Mouse (Mus musculus): Measurements from ENCODE around the gene Gipr. TPM values are rescaled to one million over a fixed set of nuclear protein-coding genes. Genes with fewer than 3 reads are reported as not detected.
"Not testable (repeated sequence)": the region's sequence is repeated elsewhere in the genome, so short reads cannot be mapped to it uniquely, and the experiment has no call there.

Gene Gipr
- polyA plus RNA-seq, 2 experiments, result 0.10 to 0.16 TPM

DNA sequence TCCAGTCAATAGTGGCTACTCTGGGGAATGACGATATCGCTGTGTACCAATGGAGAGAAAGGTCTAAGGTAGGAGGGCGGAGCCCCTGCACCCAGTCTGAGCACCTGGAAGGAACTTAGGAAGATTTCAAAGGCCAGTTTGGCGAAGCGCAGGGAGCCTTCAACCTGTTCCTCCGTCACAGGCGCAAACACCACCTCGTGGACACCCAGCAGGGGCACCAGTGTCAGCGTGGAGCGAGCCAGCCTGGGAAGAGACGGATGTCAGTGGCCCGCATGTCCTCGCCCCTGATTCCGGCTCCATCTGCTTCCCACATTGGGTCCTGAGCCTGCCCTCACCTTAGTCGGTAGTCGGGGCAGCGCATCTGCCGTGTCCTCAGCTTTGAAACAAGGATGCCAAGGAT is 6.5 kb downstream of the Gipr start:
- TF ChIP-seq CTCF (IDR thresholded peaks at IDR 0.05; ENCODE audit: low read depth), result no peak
- no peak for TF ChIP-seq EP300 (IDR thresholded peaks at IDR 0.05; ENCODE audit: low read depth)
- Histone ChIP-seq H3K9ac (replicated peaks) (no peak overlapping the region), H3K4me2 (ENCODE audit: low read depth) (peak overlapping the region; percentile 66), H3K9me3 (ENCODE audit: control insufficient read depth, low read length) (no peaks in the 10 kb centered on the region), H3K27ac (no peak overlapping the region), H3K4me3 (ENCODE audit: insufficient read depth in 1 of 2, low read depth in 2 of 2, low read length in 2 of 2) (no peak overlapping the region), H3K4me1 (replicated peaks; ENCODE audit: control insufficient read depth in 2 of 2, insufficient read depth in 2 of 2, low read length in 1 of 2) (peaks cover 3 to 15% of the 10 kb centered on the region in 2 experiments), H3K36me3 (replicated peaks; ENCODE audit: control insufficient read depth, insufficient read depth, low read depth) (no peaks in the 10 kb centered on the region), H3K27me3 (ENCODE audit: control insufficient read depth, insufficient read depth, low read length) (peaks cover 7% of the 10 kb centered on the region)
- ATAC-seq (ENCODE audit: insufficient read depth), result no peak
- 13% methylated on average over 18 of the region's 18 CpGs for WGBS (ENCODE audit: insufficient replicate concordance)
- DNase-seq (ENCODE audit: low read depth in 3 of 3, low spot score in 3 of 3), result no peak

DNA sequence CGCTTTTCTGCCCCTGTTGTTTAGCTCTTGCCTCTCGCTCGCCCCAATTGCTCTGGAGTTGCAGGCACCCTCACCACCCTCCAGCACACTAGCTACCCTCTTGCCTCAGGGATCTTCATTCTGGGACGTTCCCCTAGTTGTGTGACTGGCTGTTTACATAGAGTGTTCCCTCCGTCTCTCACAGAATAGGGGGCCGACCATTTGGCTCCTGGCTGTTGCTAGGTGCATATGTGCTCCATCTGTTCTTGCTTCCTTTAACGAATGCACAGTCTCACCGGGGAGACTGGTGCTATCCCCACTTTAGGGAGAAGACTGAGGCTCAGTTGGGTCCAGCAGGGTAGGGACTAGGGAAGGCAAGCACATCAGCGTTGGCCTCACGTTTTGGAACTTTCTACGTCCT is 7.3 kb downstream of the Gipr start:
- Histone ChIP-seq H3K27me3 (ENCODE audit: control insufficient read depth, insufficient read depth, low read length) (peaks cover 7% of the 10 kb centered on the region), H3K27ac (no peak overlapping the region), H3K4me1 (replicated peaks; ENCODE audit: control insufficient read depth in 2 of 2, insufficient read depth in 2 of 2, low read length in 1 of 2) (peaks cover 0 to 9% of the 10 kb centered on the region in 2 experiments; a peak in 3 of 4 replicates), H3K9ac (replicated peaks) (no peak overlapping the region), H3K4me3 (ENCODE audit: insufficient read depth in 1 of 2, low read depth in 2 of 2, low read length in 2 of 2) (no peak overlapping the region), H3K9me3 (ENCODE audit: control insufficient read depth, low read length) (no peaks in the 10 kb centered on the region), H3K36me3 (replicated peaks; ENCODE audit: control insufficient read depth, insufficient read depth, low read depth) (peaks cover 3% of the 10 kb centered on the region; the same call in 1 of the 2 replicates), H3K4me2 (ENCODE audit: low read depth) (no peak overlapping the region)
- TF ChIP-seq EP300 (IDR thresholded peaks at IDR 0.05; ENCODE audit: low read depth) (no peak), CTCF (IDR thresholded peaks at IDR 0.05; ENCODE audit: low read depth) (no peak)
- ATAC-seq (ENCODE audit: insufficient read depth) (no peak), DNase-seq (ENCODE audit: low read depth in 3 of 3, low spot score in 3 of 3) (no peak)
- WGBS (ENCODE audit: insufficient replicate concordance), result 65% methylated on average over 11 of the region's 11 CpGs

DNA sequence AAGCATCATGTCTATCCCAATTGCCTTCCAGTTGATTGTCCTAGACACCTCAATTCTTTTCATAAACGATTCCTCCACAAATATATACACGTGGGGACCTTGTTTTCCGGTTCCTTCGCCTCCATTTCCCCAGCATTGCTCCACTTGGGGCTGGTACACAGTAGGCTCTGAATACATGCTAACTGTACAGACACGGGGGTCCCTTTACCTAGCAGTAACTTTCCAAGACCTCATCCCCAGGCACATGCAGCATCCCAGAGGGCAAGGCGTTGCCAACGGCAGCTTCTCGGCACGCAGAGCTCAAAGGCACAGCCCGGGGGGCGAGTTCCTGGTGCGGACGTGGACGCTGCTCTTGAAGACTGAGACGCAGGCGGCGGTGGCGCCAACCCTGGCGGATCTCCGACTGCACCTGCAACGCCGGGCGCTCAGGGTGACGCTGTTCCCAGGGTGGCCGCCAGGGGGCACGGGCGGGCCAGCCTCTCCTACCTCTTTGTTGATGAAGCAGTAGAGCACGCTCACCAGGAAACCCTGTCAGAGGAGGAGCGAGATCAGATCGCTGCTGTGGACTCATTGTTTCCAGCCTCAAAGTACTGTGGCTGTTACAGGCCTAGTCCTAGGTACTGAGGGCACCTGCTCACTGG is 8.6 kb downstream of the Gipr start:
- peak in 2 of 3 experiments; percentile 44 to 50 for DNase-seq (ENCODE audit: low read depth in 3 of 3, low spot score in 3 of 3)
- no peak overlapping the region for H3K9ac ChIP-seq (replicated peaks)
- no peak overlapping the region for H3K4me3 ChIP-seq (ENCODE audit: insufficient read depth in 1 of 2, low read depth in 2 of 2, low read length in 2 of 2)
- H3K36me3 ChIP-seq (replicated peaks; ENCODE audit: control insufficient read depth, insufficient read depth, low read depth), result peaks cover 8% of the 10 kb centered on the region; the same call in 1 of the 2 replicates
- peak; percentile 68; the same call in 1 of the 2 replicates for ATAC-seq (ENCODE audit: insufficient read depth)
- no peak overlapping the region for H3K27ac ChIP-seq
- no peak overlapping the region for H3K4me2 ChIP-seq (ENCODE audit: low read depth)
- H3K9me3 ChIP-seq (ENCODE audit: control insufficient read depth, low read length), result no peaks in the 10 kb centered on the region
- H3K4me1 ChIP-seq (replicated peaks; ENCODE audit: control insufficient read depth in 2 of 2, insufficient read depth in 2 of 2, low read length in 1 of 2), result peaks cover 0 to 9% of the 10 kb centered on the region in 2 experiments; a peak in 3 of 4 replicates
- H3K27me3 ChIP-seq (ENCODE audit: control insufficient read depth, insufficient read depth, low read length), result peaks cover 7% of the 10 kb centered on the region
- TF ChIP-seq CTCF (IDR thresholded peaks at IDR 0.05; ENCODE audit: low read depth) (peak; percentile 98), EP300 (IDR thresholded peaks at IDR 0.05; ENCODE audit: low read depth) (no peak)
- WGBS (ENCODE audit: insufficient replicate concordance), result 4% methylated on average over 30 of the region's 30 CpGs

DNA sequence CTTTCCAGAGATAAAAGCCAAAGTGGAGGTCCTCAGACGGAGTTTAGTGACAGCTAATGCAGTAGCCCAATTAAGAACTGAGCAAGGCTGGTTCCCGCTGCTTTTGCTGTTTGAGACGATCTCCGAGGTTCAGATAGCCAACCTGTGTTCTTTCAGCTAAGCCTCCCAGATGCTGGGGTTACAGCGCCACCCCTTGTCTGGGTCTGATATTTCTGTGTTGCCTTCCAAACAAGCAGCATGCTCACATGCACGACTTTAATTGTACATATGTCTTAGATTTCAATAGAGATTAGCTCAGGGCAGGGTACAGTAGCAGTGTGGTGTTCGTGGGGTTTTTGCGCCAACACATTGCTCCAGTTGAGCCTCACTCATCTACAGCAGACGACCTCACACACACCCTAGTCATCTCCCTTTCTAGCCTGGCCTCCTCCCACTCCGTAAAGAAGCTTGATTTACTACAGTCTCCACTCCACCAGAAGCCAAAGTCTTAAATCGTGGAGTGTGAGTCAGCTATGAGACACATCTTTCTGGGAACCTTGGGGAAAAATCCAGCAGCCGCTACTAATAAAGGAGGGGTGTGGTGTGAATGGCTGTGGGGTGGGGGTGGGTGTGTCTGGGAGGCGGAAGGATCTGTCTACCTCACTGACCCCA is 10.0 kb downstream of the Gipr start:
- Histone ChIP-seq H3K9me3 (ENCODE audit: control insufficient read depth, low read length) (no peaks in the 10 kb centered on the region), H3K27me3 (ENCODE audit: control insufficient read depth, insufficient read depth, low read length) (peaks cover 7% of the 10 kb centered on the region), H3K9ac (replicated peaks) (no peak overlapping the region), H3K4me1 (replicated peaks; ENCODE audit: control insufficient read depth in 2 of 2, insufficient read depth in 2 of 2, low read length in 1 of 2) (peaks cover 0 to 8% of the 10 kb centered on the region in 2 experiments; a peak in 3 of 4 replicates), H3K36me3 (replicated peaks; ENCODE audit: control insufficient read depth, insufficient read depth, low read depth) (peaks cover 17% of the 10 kb centered on the region), H3K4me3 (ENCODE audit: insufficient read depth in 1 of 2, low read depth in 2 of 2, low read length in 2 of 2) (no peak overlapping the region), H3K4me2 (ENCODE audit: low read depth) (no peak overlapping the region), H3K27ac (no peak overlapping the region)
- 47% methylated on average over 13 of the region's 13 CpGs for WGBS (ENCODE audit: insufficient replicate concordance)
- ATAC-seq (ENCODE audit: insufficient read depth) (no peak), DNase-seq (ENCODE audit: low read depth in 3 of 3, low spot score in 3 of 3) (no peak)
- TF ChIP-seq EP300 (IDR thresholded peaks at IDR 0.05; ENCODE audit: low read depth) (no peak), CTCF (IDR thresholded peaks at IDR 0.05; ENCODE audit: low read depth) (peak; percentile 48)

DNA sequence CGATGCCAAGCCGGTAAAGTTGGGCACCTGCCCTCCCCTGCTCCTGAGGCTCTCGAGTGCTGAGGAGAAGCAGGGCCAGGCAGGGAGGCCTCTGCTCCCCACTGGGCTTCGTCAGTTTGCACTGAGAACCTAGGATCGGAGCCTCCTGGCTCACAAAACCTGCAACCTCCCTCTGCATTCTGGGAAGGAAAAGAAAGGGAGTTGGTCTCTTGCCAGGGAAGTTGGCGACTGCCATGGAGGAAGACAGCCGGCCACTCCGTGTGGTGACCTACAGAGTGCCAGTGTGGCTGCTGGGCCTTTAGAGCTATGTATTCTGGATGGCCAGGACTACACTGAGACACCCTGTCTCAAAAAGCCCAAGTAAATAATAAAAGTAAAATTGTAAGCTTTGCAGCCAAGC is 11.1 kb downstream of the Gipr start:
- H3K4me1 ChIP-seq (replicated peaks; ENCODE audit: control insufficient read depth in 2 of 2, insufficient read depth in 2 of 2, low read length in 1 of 2), result peaks cover 7 to 9% of the 10 kb centered on the region in 2 experiments; a peak in 3 of 4 replicates
- WGBS (ENCODE audit: insufficient replicate concordance), result 83% methylated on average over 8 of the region's 8 CpGs
- TF ChIP-seq EP300 (IDR thresholded peaks at IDR 0.05; ENCODE audit: low read depth) (no peak), CTCF (IDR thresholded peaks at IDR 0.05; ENCODE audit: low read depth) (no peak)
- peaks cover 17% of the 10 kb centered on the region for H3K36me3 ChIP-seq (replicated peaks; ENCODE audit: control insufficient read depth, insufficient read depth, low read depth)
- H3K27me3 ChIP-seq (ENCODE audit: control insufficient read depth, insufficient read depth, low read length), result peaks cover 7% of the 10 kb centered on the region
- H3K9ac ChIP-seq (replicated peaks), result no peak overlapping the region
- H3K4me3 ChIP-seq (ENCODE audit: insufficient read depth in 1 of 2, low read depth in 2 of 2, low read length in 2 of 2), result no peak overlapping the region
- no peak overlapping the region for H3K4me2 ChIP-seq (ENCODE audit: low read depth)
- H3K9me3 ChIP-seq (ENCODE audit: control insufficient read depth, low read length), result no peaks in the 10 kb centered on the region
- DNase-seq (ENCODE audit: low read depth in 3 of 3, low spot score in 3 of 3) (no peak), ATAC-seq (ENCODE audit: insufficient read depth) (no peak)
- no peak overlapping the region for H3K27ac ChIP-seq

DNA sequence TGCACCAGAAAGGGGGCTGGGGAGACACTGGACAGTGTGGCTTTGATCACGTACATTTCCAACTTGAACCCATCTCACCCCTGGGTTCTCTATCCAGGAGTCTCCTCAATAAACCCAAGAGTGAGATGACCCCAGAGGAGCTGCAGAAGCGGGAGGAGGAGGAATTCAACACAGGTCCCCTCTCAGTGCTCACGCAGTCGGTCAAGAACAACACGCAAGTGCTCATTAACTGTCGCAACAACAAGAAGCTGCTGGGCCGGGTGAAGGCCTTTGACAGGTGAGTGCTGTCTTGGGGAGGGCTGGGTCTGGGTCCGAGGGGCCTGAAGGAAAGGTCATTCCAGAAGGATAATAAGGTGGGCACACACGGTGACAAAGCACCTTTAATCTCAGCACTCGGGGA is 14.8 kb downstream of the Gipr start:
- H3K4me3 ChIP-seq (ENCODE audit: insufficient read depth in 1 of 2, low read depth in 2 of 2, low read length in 2 of 2); H3K9ac ChIP-seq (replicated peaks): not testable (repeated sequence)

More for the DNA sequence above, 14.8 kb downstream of the Gipr start:
- DNase-seq (ENCODE audit: low read depth in 3 of 3, low spot score in 3 of 3); H3K27ac ChIP-seq; H3K9me3 ChIP-seq (ENCODE audit: control insufficient read depth, low read length); ATAC-seq (ENCODE audit: insufficient read depth); H3K27me3 ChIP-seq (ENCODE audit: control insufficient read depth, insufficient read depth, low read length): not testable (repeated sequence)
- Histone ChIP-seq H3K36me3 (replicated peaks; ENCODE audit: control insufficient read depth, insufficient read depth, low read depth) (peaks cover 17% of the 10 kb centered on the region), H3K4me1 (replicated peaks; ENCODE audit: control insufficient read depth in 2 of 2, insufficient read depth in 2 of 2, low read length in 1 of 2) (peaks cover 14 to 16% of the 10 kb centered on the region in 2 experiments), H3K4me2 (ENCODE audit: low read depth) (peak overlapping the region; percentile 97)
- 80% methylated on average over 10 of the region's 10 CpGs for WGBS (ENCODE audit: insufficient replicate concordance)

Data from liver, embryonic 14.5 days (tissue).